Mouse (Mus musculus) lung, postnatal 0 days (tissue): ENCODE measurements around the gene Pycard. TPM values are rescaled to one million over a fixed set of nuclear protein-coding genes. Genes with fewer than 3 reads are reported as not detected.
"Not testable (repeated sequence)": the region's sequence is repeated elsewhere in the genome, so short reads cannot be mapped to it uniquely, and the experiment has no call there.

ENCODE experiments used
- ATAC-seq: fragments of 200-750 bp; cut with Nextera tagmentation; 2 replicates; pipeline ENCODE4 v1.8.0; 2017; ENCODE audit warnings: moderate library complexity
- DNase-seq: peaks from one replicate; pipeline ENCODE4 v3.0.0-alpha.2; 2016; ENCODE audit warnings: low spot score
- H3K27ac ChIP-seq: fragments of 300-500 bp; sonication (generic); 2 replicates; pipeline ENCODE4 v1.5.1; 2014; ENCODE audit warnings: antibody characterized with exemption, mild to moderate bottlenecking, low read length, mixed read lengths
- H3K27me3 ChIP-seq: fragments of 300-500 bp; sonication (generic); replicated peaks from 2 replicates; pipeline ENCODE4 v1.6.1; 2014; ENCODE audit warnings: low read length, mixed read lengths; ENCODE audit not compliant: insufficient read depth
- H3K36me3 ChIP-seq: fragments of 300-500 bp; sonication (generic); 2 replicates; pipeline ENCODE4 v1.6.1; 2014; ENCODE audit warnings: low read length, mixed read lengths; ENCODE audit not compliant: insufficient read depth
- H3K4me1 ChIP-seq: fragments of 300-500 bp; sonication (generic); 2 replicates; pipeline ENCODE4 v1.6.1; 2014; ENCODE audit warnings: antibody characterized with exemption, low read depth, low read length, mixed read lengths; ENCODE audit not compliant: insufficient read depth
- H3K4me2 ChIP-seq: fragments of 300-500 bp; sonication (generic); replicated peaks from 2 replicates; pipeline ENCODE4 v1.6.1; 2014; ENCODE audit warnings: low read depth, mild to moderate bottlenecking, low read length, moderate library complexity, mixed read lengths
- H3K4me3 ChIP-seq: fragments of 300-500 bp; sonication (generic); 2 replicates; pipeline ENCODE4 v1.5.1; 2014; ENCODE audit warnings: low read depth, low read length
- H3K9ac ChIP-seq: fragments of 300-500 bp; sonication (generic); replicated peaks from 2 replicates; pipeline ENCODE4 v1.6.1; 2014; ENCODE audit warnings: low read depth, mild to moderate bottlenecking
- H3K9me3 ChIP-seq: fragments of 300-500 bp; sonication (generic); 2 replicates; pipeline ENCODE4 v1.6.1; 2016; ENCODE audit warnings: low read length, mixed read lengths
- CTCF ChIP-seq: IDR thresholded peaks from 2 replicates; pipeline ENCODE4 v1.5.1; 2016; ENCODE audit warnings: antibody characterized with exemption, mild to moderate bottlenecking
- EP300 ChIP-seq: IDR thresholded peaks from 2 replicates; pipeline ENCODE4 v1.6.1; 2016; ENCODE audit warnings: antibody characterized with exemption, mild to moderate bottlenecking, control low read depth
- WGBS: fragments of 180-500 bp; shearing (Covaris S2); extraction: QIAGEN DNeasy Blood & Tissue Kit; methylation state at CpG from one replicate; pipeline ENCODE4 v1.1.7; 2014; 5-methylcytosine and 5-hydroxymethylcytosine counted together
- polyA plus RNA-seq: library from polyadenylated mRNA; unstranded; fragments of >200 nt; fragmentation: Nextera tagmentation; extraction: Ambion mirVana; gene quantifications from 2 replicates; pipeline ENCODE4 v1.2.1, GENCODE M21; 2015

Gene Pycard
- 33.7 and 35.3 TPM in 2 replicates for polyA plus RNA-seq

DNA sequence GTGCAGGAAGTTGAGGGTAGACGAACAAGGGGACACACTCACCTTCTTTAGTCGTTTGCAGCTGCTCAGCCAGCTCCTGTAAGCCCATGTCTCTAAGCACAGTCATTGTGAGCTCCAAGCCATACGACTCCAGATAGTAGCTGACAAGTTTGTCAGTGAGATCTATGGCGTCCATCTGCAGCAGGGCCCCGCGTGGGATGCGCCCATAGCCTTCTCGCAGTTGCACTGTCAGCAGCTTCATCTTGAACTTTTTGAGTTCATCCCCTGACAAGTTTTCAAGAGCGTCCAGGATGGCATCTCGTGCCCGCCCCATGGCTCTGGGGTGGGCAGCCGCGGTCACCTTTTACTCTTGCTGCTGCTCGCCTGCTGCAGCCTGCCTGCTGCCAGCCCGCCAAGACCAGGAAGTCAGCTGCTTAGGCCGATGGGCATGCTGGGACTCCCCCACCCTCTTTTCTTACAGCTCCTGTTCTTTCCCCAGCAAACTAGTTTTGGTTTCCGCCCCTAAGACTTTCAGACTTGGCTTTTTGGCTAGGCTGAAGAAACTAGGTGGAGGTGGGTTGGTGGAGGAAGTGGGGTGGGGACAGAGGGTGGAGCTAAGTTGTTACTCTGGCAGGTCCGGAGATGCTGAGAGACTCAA lies at the start of gene Pycard:
Gene Pycard (minus strand): TSS at position 527 of the 637 bp plus-strand sequence.
- no peaks in the 10 kb centered on the region for H3K27me3 ChIP-seq
- H3K27ac ChIP-seq, result peak within 1 kb of the TSS; percentile 38; the same call in 1 of the 2 replicates
- peak within 1 kb of the TSS; percentile 25 for H3K4me3 ChIP-seq
- 12% methylated on average over 17 of the region's 18 CpGs for WGBS
- peak; percentile 65 for ATAC-seq
- peaks cover 13% of the 10 kb centered on the region; the same call in 1 of the 2 replicates for H3K4me1 ChIP-seq
- H3K36me3 ChIP-seq, result no peaks in the 10 kb centered on the region
- no peak for TF ChIP-seq CTCF
- TF ChIP-seq EP300, result no peak
- peak within 1 kb of the TSS; percentile 61 for H3K4me2 ChIP-seq
- peak; percentile 77 for DNase-seq
- H3K9me3 ChIP-seq, result no peaks in the 10 kb centered on the region
- H3K9ac ChIP-seq, result no peak within 1 kb of the TSS

- H3K9me3 ChIP-seq, ATAC-seq: not testable (repeated sequence)
- 68% methylated on average over 15 of the region's 15 CpGs for whole genome bisulfite sequencing
Observed at GRCm38 (mm10) chr7:128042161-128042820, 48.6 kb upstream of the Pycard start.

GRCm38 (mm10) chr7:128033616-128034015 lies 39.9 kb upstream of the Pycard start:
- Histone ChIP-seq H3K9me3 (no peaks in the 10 kb centered on the region), H3K27ac (no peak overlapping the region), H3K4me3 (no peak overlapping the region), H3K36me3 (no peaks in the 10 kb centered on the region), H3K4me2 (no peak overlapping the region), H3K4me1 (no peaks in the 10 kb centered on the region), H3K9ac (no peak overlapping the region), H3K27me3 (no peaks in the 10 kb centered on the region)
- no peak for TF ChIP-seq EP300
- no peak for TF ChIP-seq CTCF
- DNase-seq (no peak), ATAC-seq (no peak)
- WGBS, result 86% methylated on average over 4 of the region's 4 CpGs

More at GRCm38 (mm10) chr7:128042161-128042820, 48.6 kb upstream of the Pycard start:
- H3K27ac ChIP-seq, H3K4me1 ChIP-seq, H3K9ac ChIP-seq, H3K4me3 ChIP-seq, H3K27me3 ChIP-seq, DNase-seq, H3K36me3 ChIP-seq, H3K4me2 ChIP-seq: not testable (repeated sequence)

GRCm38 (mm10) chr7:128032989-128033293 lies 39.3 kb upstream of the Pycard start:
- DNase-seq, result no peak
- no peak overlapping the region for H3K4me3 ChIP-seq
- WGBS, result 75% methylated on average over 3 of the region's 3 CpGs
- H3K4me2 ChIP-seq, result no peak overlapping the region
- no peak for ATAC-seq
- H3K27ac ChIP-seq, result no peak overlapping the region
- no peaks in the 10 kb centered on the region for H3K27me3 ChIP-seq
- TF ChIP-seq EP300 (no peak), CTCF (no peak)
- no peaks in the 10 kb centered on the region for H3K36me3 ChIP-seq
- H3K9me3 ChIP-seq, result no peaks in the 10 kb centered on the region
- H3K4me1 ChIP-seq, result no peaks in the 10 kb centered on the region
- no peak overlapping the region for H3K9ac ChIP-seq

DNA sequence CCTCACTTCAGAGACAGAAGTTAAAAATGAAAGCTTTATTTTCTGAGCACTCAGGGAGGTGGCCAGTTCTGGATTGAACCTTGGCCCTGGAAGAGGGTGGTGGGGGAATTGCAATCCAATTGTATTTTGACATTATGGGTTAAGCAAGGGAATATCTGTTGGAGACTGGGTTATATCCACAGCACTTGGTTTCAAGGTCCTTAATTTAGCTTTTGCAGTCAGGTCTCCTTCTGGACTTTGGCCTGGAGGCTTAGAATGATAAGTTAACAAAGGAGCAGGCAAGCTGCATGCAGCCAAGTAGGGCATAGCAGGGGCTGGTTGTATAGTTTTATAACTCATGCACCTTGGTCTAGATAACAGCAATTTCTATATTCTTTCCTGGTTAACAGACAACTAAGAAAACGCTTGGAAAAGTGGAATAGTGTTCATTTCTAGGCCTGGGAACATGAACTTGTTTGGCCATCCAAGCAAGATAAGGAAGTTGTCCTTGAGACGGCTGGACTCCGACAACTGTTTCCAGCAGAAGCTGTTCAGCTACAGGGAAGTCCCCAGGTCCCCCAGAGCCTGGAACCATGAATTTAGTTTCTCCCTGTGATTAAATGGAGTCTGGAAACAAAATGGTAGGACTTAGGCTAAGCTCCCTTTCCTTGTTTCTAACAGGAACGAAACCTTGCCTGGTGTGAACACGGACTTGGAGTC lies 38.8 kb upstream of the Pycard start:
- no peaks in the 10 kb centered on the region for H3K36me3 ChIP-seq
- DNase-seq (no peak), ATAC-seq (no peak)
- H3K9ac ChIP-seq, result no peak overlapping the region
- TF ChIP-seq CTCF (no peak), EP300 (no peak)
- no peaks in the 10 kb centered on the region for H3K4me1 ChIP-seq
- H3K27ac ChIP-seq, result no peak overlapping the region
- H3K4me3 ChIP-seq, result no peak overlapping the region
- no peaks in the 10 kb centered on the region for H3K27me3 ChIP-seq
- H3K4me2 ChIP-seq, result no peak overlapping the region
- no peaks in the 10 kb centered on the region for H3K9me3 ChIP-seq
- WGBS, result 64% methylated on average over 5 of the region's 5 CpGs

DNA sequence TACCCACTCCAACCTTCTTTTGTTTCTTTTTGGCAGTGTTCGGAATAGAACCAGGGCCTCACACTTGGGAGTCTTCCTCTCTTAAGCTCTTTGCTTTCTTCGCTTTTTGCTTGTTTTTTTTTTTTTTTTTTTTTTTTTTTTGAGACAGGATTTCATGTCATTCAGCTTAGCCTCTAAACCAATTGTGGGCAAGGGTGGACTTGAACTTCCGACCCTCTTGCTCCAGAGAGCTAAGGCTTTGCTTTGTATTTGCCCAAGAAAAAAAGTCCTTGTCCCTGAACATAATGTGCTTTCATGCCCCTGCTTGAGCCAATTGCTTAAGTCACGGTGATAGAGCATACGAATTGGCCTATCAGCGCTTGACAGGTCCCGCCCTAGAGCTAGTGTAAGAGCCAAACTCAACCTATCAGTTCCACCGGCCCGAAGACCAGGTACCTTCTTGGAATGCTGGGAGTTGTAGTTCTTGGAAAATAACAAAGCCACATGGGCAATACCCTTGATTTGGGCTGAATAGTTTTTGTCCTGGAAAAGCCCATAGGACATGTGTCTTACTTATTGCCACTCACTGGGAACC lies 37.8 kb upstream of the Pycard start:
- Histone ChIP-seq H3K36me3 (no peaks in the 10 kb centered on the region), H3K9ac (no peak overlapping the region), H3K4me3 (no peak overlapping the region), H3K4me2 (no peak overlapping the region), H3K4me1 (no peaks in the 10 kb centered on the region), H3K9me3 (no peaks in the 10 kb centered on the region), H3K27me3 (no peaks in the 10 kb centered on the region), H3K27ac (no peak overlapping the region)
- TF ChIP-seq EP300 (no peak), CTCF (no peak)
- ATAC-seq (peak; percentile 88), DNase-seq (peak; percentile 75)
- 46% methylated on average over 9 of the region's 9 CpGs for WGBS
